Mouse (Mus musculus) heart, adult 2 months (tissue): ENCODE results near the gene Scfd2.

Source experiments
- CTCF ChIP-seq: fragments of 200-600 bp; IDR thresholded peaks from 2 replicates; pipeline ENCODE4 v1.8.1; 2022; ENCODE audit warnings: antibody characterized with exemption, mild to moderate bottlenecking, moderate library complexity
- EP300 ChIP-seq: fragments of 200-500 bp; IDR thresholded peaks from 2 replicates; pipeline ENCODE4 v1.6.1; 2011; ENCODE audit warnings: low read depth, low read length, control low read depth; ENCODE audit not compliant: insufficient read depth
- POLR2A ChIP-seq: fragments of 200-500 bp; IDR thresholded peaks from 2 replicates; pipeline ENCODE4 v1.6.1; 2011; ENCODE audit warnings: mild to moderate bottlenecking, low read depth, low read length, control low read depth; ENCODE audit not compliant: insufficient read depth

GRCm38 (mm10) chr5:74200481-74200880 is 331.1 kb downstream of the Scfd2 start:
- TF ChIP-seq CTCF, result no peak
- TF ChIP-seq POLR2A, result no peak
- TF ChIP-seq EP300, result no peak
